Mouse (Mus musculus): ENCODE measurements around the gene Podxl2. TPM values are rescaled to one million over a fixed set of nuclear protein-coding genes. Genes with fewer than 3 reads are reported as not detected.

Podxl2 gene
- polyA plus RNA-seq, 1 experiment: 7.7 TPM

- peaks cover 9% of the 10 kb centered on the region; the same call in 1 of the 2 replicates for H3K4me1 ChIP-seq (ENCODE audit: control insufficient read depth, insufficient read depth, insufficient read length)
Observed at GRCm38 (mm10) chr6:88809091-88810037, 65.5 kb downstream of the Podxl2 start.

DNA sequence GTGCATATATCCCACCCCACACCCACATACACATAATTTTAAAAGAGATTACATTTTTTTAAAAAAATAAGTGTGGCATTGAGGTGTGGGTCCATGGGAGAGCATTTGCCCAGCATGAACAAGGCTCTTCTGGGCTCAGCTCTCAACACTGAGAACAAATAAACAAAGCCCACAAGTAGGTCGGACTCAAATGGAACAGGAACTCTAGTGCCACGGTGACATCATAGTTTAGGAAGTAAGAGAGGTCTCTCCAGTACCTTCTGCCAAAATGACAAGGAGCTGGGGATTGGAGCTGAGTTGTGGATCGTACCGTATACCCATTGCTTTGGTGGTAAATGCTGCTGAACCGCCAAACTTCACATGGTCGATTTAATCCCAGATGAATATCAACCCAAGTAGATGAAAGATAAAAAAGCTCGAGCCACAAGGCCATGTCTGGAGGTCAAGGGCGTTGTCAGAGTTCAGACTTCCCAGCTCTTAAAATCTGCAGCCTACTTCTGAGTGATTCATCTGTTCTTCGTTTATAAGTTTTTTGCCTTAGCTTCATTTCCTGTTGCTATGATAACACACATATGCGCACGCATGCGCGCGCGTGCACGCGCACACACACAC lies 69.8 kb downstream of the Podxl2 start:
- TF ChIP-seq CTCF (IDR thresholded peaks at IDR 0.05; ENCODE audit: extremely low read depth, insufficient read depth, insufficient read length, insufficient replicate concordance) (no peak), POLR2A (IDR thresholded peaks at IDR 0.05; ENCODE audit: low read depth, low read length) (no peak)
- no peaks in the 10 kb centered on the region; the same call in 1 of the 2 replicates for H3K4me1 ChIP-seq (ENCODE audit: control insufficient read depth, insufficient read depth, insufficient read length)
- 85% methylated on average over 17 of the region's 17 CpGs for WGBS
- H3K36me3 ChIP-seq (ENCODE audit: control insufficient read depth, insufficient read depth, low read length): no peaks in the 10 kb centered on the region
- no peak overlapping the region for H3K27ac ChIP-seq (ENCODE audit: insufficient read depth, low read length)
- H3K4me3 ChIP-seq (ENCODE audit: extremely low read depth, insufficient read depth, insufficient read length): no peak overlapping the region
- no peak for DNase-seq (ENCODE audit: low read depth in 1 of 2, low spot score in 2 of 2)
- no peaks in the 10 kb centered on the region for H3K27me3 ChIP-seq (ENCODE audit: control insufficient read depth, insufficient read depth, low read length)

More at GRCm38 (mm10) chr6:88809091-88810037, 65.5 kb downstream of the Podxl2 start:
- no peak for DNase-seq (ENCODE audit: low read depth in 1 of 2, low spot score in 2 of 2)
- H3K36me3 ChIP-seq (ENCODE audit: control insufficient read depth, insufficient read depth, low read length): no peaks in the 10 kb centered on the region
- no peak for TF ChIP-seq CTCF (IDR thresholded peaks at IDR 0.05; ENCODE audit: extremely low read depth, insufficient read depth, insufficient read length, insufficient replicate concordance)
- no peak for TF ChIP-seq POLR2A (IDR thresholded peaks at IDR 0.05; ENCODE audit: low read depth, low read length)
- no peak overlapping the region for H3K27ac ChIP-seq (ENCODE audit: insufficient read depth, low read length)
- WGBS: 75% methylated on average over 23 of the region's 23 CpGs
- H3K4me3 ChIP-seq (ENCODE audit: extremely low read depth, insufficient read depth, insufficient read length): no peak overlapping the region
- no peaks in the 10 kb centered on the region for H3K27me3 ChIP-seq (ENCODE audit: control insufficient read depth, insufficient read depth, low read length)

DNA sequence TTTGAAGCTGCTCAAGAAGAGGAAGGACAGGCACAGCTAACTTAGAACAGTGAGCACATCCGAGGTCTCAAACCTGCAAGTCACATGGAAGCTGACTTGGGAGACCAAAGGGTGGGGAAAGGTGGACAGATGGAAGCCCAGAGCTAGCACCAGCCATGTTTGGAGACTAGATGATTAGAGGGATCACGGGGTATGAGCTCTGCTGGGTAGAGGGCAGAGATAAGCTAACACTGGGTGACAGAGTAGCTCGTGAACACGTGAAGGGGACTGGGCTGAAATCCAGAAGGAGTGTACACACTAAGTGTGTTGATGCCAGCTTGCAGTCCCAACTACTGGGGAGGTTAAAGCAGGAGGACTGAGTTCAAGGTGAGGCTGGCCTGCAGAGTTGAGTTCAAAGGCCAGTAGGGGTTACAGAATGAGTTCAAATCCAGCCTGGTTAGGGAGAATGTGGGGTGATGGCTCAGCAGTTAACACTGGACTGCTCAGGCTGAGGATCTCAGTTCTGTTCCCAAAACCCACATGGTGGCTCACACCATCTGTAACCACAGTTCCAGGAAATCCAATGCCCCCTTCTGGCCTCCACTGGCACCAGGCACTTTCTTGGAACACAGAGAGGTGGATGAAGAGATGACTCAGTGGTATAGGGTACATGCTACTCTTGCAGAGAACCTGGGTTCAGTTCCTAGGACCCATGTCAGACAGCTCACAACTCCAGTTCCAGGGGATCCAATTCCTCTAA lies 70.7 kb downstream of the Podxl2 start:
- Histone ChIP-seq H3K27me3 (ENCODE audit: control insufficient read depth, insufficient read depth, low read length) (no peaks in the 10 kb centered on the region), H3K27ac (ENCODE audit: insufficient read depth, low read length) (no peak overlapping the region), H3K4me3 (ENCODE audit: extremely low read depth, insufficient read depth, insufficient read length) (no peak overlapping the region), H3K36me3 (ENCODE audit: control insufficient read depth, insufficient read depth, low read length) (no peaks in the 10 kb centered on the region), H3K4me1 (ENCODE audit: control insufficient read depth, insufficient read depth, insufficient read length) (no peaks in the 10 kb centered on the region)
- DNase-seq (ENCODE audit: low read depth in 1 of 2, low spot score in 2 of 2): no peak
- TF ChIP-seq POLR2A (IDR thresholded peaks at IDR 0.05; ENCODE audit: low read depth, low read length) (no peak), CTCF (IDR thresholded peaks at IDR 0.05; ENCODE audit: extremely low read depth, insufficient read depth, insufficient read length, insufficient replicate concordance) (no peak)
- 75% methylated on average over 4 of the region's 4 CpGs for WGBS

DNA sequence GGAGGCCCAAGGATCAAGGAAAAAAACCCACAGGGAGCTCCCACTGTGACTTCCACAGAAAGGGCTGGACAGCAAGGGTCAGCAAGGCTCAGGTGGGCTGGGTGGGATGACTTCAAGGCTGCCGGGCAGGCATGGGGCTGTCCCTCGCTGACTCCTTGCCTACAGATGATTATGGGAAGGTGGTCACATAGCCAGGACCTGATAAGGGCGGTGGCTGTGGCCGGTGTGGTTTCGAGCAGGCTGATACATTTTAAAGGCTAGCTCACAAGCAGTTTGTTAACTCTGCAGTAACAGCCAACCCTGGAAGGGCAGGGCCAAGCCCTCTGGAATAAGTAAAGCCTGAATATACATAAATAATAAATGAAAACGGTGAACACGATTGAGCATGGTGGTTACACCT lies 71.8 kb downstream of the Podxl2 start:
- H3K4me3 ChIP-seq (ENCODE audit: extremely low read depth, insufficient read depth, insufficient read length): no peak overlapping the region
- H3K27ac ChIP-seq (ENCODE audit: insufficient read depth, low read length): no peak overlapping the region; the same call in 1 of the 2 replicates
- no peaks in the 10 kb centered on the region for H3K27me3 ChIP-seq (ENCODE audit: control insufficient read depth, insufficient read depth, low read length)
- H3K36me3 ChIP-seq (ENCODE audit: control insufficient read depth, insufficient read depth, low read length): no peaks in the 10 kb centered on the region
- no peaks in the 10 kb centered on the region for H3K4me1 ChIP-seq (ENCODE audit: control insufficient read depth, insufficient read depth, insufficient read length)
- TF ChIP-seq POLR2A (IDR thresholded peaks at IDR 0.05; ENCODE audit: low read depth, low read length) (no peak), CTCF (IDR thresholded peaks at IDR 0.05; ENCODE audit: extremely low read depth, insufficient read depth, insufficient read length, insufficient replicate concordance) (no peak)
- DNase-seq (ENCODE audit: low read depth in 1 of 2, low spot score in 2 of 2): no peak
- 77% methylated on average over 7 of the region's 7 CpGs for WGBS

- Histone ChIP-seq H3K4me3 (ENCODE audit: extremely low read depth, insufficient read depth, insufficient read length) (no peak overlapping the region), H3K27ac (ENCODE audit: insufficient read depth, low read length) (no peak overlapping the region), H3K36me3 (ENCODE audit: control insufficient read depth, insufficient read depth, low read length) (no peaks in the 10 kb centered on the region), H3K27me3 (ENCODE audit: control insufficient read depth, insufficient read depth, low read length) (no peaks in the 10 kb centered on the region), H3K4me1 (ENCODE audit: control insufficient read depth, insufficient read depth, insufficient read length) (no peaks in the 10 kb centered on the region)
- WGBS: 58% methylated on average over 3 of the region's 3 CpGs
- TF ChIP-seq POLR2A (IDR thresholded peaks at IDR 0.05; ENCODE audit: low read depth, low read length): no peak
- no peak for TF ChIP-seq CTCF (IDR thresholded peaks at IDR 0.05; ENCODE audit: extremely low read depth, insufficient read depth, insufficient read length, insufficient replicate concordance)
- no peak for DNase-seq (ENCODE audit: low read depth in 1 of 2, low spot score in 2 of 2)
Observed at GRCm38 (mm10) chr6:88800735-88801134, 74.1 kb downstream of the Podxl2 start.

DNA sequence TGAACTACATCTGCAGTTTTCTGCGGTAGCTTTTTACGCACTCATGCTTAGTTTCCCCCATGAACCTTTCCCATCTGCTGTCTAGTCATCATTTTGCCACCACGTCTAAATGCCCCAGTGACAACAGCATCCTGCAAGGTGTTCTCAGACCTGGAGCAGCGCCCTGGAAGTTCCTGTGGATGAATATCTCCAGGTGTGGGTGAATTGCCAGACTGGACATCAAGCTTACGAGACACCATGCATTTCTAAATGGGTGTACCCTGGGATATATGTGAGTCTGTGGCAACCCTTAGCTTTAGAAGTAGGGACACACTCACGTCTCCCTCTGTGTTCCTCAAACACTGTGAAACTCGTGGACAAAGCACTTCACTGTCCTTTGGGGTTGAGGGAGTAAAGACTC lies 74.7 kb downstream of the Podxl2 start:
- Histone ChIP-seq H3K27me3 (ENCODE audit: control insufficient read depth, insufficient read depth, low read length) (no peaks in the 10 kb centered on the region), H3K27ac (ENCODE audit: insufficient read depth, low read length) (no peak overlapping the region), H3K36me3 (ENCODE audit: control insufficient read depth, insufficient read depth, low read length) (no peaks in the 10 kb centered on the region), H3K4me3 (ENCODE audit: extremely low read depth, insufficient read depth, insufficient read length) (no peak overlapping the region), H3K4me1 (ENCODE audit: control insufficient read depth, insufficient read depth, insufficient read length) (no peaks in the 10 kb centered on the region)
- WGBS: 78% methylated on average over 7 of the region's 7 CpGs
- TF ChIP-seq CTCF (IDR thresholded peaks at IDR 0.05; ENCODE audit: extremely low read depth, insufficient read depth, insufficient read length, insufficient replicate concordance) (no peak), POLR2A (IDR thresholded peaks at IDR 0.05; ENCODE audit: low read depth, low read length) (no peak)
- no peak for DNase-seq (ENCODE audit: low read depth in 1 of 2, low spot score in 2 of 2)

Measured in spleen, adult 2 months (tissue).